Mouse (Mus musculus) C2C12 (cell line): ENCODE measurements around the gene Tbc1d16.

Source experiments
- CTCF ChIP-seq: IDR thresholded peaks from one replicate; pipeline ENCODE4 v1.5.1; 2011; ENCODE audit not compliant: control insufficient read depth, insufficient read depth, insufficient read length
- FOSL1 ChIP-seq: IDR thresholded peaks from one replicate; pipeline ENCODE4 v1.8.0; 2011; ENCODE audit warnings: mild to moderate bottlenecking, low read length; ENCODE audit not compliant: poor library complexity, insufficient read depth, severe bottlenecking
- MAX ChIP-seq: IDR thresholded peaks from one replicate; pipeline ENCODE4 v1.6.1; 2011; ENCODE audit warnings: mild to moderate bottlenecking, control low read depth
- USF1 ChIP-seq: IDR thresholded peaks from one replicate; pipeline ENCODE4 v1.6.1; 2011; ENCODE audit warnings: low read depth, mild to moderate bottlenecking, control low read depth, moderate library complexity

- TF ChIP-seq CTCF = no peak
- TF ChIP-seq MAX = no peak
- no peak for TF ChIP-seq FOSL1
- TF ChIP-seq USF1 = no peak
Measured at GRCm38 (mm10) chr11:119188389-119188788, 39.9 kb downstream of the Tbc1d16 start.
